Mouse (Mus musculus) thymus, postnatal 10 days (tissue): Measurements from ENCODE around the gene Eda.
"Not testable (repeated sequence)": the region's sequence is repeated elsewhere in the genome, so short reads cannot be mapped to it uniquely, and the experiment has no call there.

Experiments
- DNase-seq, 2 experiments: peaks; one replicate each; pipeline ENCODE4 v3.0.0; 2021; ENCODE audit warnings: low spot score in 2 of 2

Gene Eda

DNA sequence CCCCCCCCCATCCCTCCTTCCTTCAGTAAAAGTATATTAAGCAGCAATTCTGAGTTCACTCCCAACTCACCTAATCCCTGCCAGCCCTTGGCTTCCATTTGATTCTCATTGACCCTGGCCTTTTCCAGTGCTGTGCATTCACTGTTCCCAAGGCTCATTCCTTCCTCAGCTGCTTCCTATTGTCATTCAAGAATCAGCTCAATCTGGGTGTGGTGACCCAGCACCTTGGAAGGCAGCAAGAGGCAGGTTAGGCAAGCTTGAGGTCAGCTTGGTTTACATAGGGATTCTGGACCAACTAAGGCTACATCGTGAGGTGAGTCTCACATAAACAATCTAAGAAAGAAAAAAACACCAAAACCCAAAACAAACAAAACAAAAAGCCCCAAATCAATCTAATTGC, 433.8 kb downstream of the Eda start:
- no peak for DNase-seq

DNA sequence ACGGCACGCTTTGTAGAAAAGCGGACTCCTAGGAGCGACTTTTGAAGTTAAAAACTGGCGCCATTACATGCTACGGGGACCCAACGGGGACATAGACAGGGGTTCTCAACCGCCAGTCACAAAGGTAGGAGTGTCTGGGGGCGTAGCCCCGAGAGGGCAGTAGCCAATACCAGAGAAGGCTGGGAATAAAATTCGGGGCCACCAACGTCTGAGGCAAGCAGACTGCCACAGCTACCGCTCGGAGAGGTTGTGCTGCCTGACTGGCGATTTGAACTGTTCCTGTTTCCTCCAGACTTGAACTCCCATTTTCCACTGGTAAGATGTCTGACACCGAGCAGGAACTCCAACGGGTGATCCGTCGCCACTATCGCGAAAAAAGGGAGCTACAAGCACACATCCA, 453.3 kb downstream of the Eda start, which contains the start of gene Otud6a:
TSS of gene Otud6a (plus strand) at position 321 of the 400 bp plus-strand sequence.
- DNase-seq: no peak

DNA sequence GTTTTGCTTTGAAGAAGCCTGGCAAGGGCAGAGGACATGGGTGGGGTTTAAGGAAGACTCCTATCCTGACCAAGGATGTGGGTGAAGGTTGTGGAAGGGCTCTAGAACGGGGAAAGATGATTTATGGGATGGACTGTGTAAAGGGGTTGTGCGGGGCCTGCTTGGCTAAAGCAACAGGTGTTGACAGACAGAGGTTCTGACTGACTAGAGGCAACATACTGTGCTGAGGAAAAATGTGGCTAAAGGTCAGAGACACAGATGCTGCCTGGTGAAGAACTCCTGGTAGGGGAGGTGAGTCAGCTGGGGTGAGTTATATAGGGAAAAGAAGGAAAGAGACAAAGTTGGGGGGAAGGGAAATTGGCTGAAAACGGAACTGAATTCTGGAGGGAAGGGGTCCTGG, 456.9 kb downstream of the Eda start:
- no peak for DNase-seq

DNA sequence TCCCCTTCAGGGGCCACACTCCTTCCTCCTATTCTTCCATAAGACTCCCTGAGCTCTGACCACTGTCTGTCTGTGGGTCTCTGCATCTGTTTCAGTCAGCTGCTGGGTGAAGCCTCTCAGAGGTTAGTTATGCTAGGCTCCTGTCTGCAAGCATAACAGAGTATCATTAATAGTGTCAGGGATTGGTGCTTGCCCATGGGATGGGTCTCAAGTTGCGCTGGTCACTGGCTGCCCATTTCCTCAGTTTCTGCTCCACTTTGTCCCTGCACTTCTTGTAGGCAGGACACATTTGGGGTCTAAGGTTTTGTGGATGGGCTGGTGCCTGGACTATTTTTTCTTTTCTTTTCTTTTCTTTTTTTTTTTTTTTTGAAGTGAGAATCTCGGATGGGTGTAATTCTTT, 467.2 kb downstream of the Eda start, which contains the start of gene Awat2:
TSS of gene Awat2 (minus strand) at position 101 of the 400 bp plus-strand sequence.
- not testable (repeated sequence) for DNase-seq

DNA sequence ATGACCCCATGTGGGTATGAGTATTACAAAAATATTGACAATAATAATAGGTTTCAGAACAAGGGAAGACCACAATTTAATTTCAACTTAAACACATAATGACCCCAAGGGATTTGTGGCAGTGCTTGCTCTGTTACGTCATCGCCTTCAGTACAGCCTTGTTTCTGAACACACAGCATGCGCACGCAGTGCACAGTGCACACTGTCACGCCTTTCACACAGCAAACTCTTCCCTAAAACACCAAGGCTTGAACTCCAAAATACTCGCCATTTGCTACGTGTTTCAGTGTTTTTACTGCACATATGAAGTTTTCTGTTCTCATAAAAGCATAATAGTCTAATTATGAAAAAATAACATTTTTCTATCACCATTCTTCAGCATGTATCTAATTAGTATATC, 468.1 kb downstream of the Eda start:
- no peak for DNase-seq
